Mouse (Mus musculus) thymus, adult 2 months (tissue): ENCODE data around the gene Dcst2.

Source experiments
- CTCF ChIP-seq: fragments of 200-500 bp; IDR thresholded peaks from 2 replicates; pipeline ENCODE4 v1.5.1; 2012; ENCODE audit warnings: mild to moderate bottlenecking, control low read depth, low read length, moderate library complexity, borderline replicate concordance; ENCODE audit not compliant: control insufficient read depth, poor library complexity, insufficient read depth; ENCODE audit errors: extremely low read depth
- POLR2A ChIP-seq: fragments of 200-500 bp; IDR thresholded peaks from 2 replicates; pipeline ENCODE4 v1.6.1; 2012; ENCODE audit warnings: mild to moderate bottlenecking, low read length, control low read depth, moderate library complexity; ENCODE audit not compliant: control insufficient read depth, poor library complexity, insufficient read depth; ENCODE audit errors: extremely low read depth

DNA sequence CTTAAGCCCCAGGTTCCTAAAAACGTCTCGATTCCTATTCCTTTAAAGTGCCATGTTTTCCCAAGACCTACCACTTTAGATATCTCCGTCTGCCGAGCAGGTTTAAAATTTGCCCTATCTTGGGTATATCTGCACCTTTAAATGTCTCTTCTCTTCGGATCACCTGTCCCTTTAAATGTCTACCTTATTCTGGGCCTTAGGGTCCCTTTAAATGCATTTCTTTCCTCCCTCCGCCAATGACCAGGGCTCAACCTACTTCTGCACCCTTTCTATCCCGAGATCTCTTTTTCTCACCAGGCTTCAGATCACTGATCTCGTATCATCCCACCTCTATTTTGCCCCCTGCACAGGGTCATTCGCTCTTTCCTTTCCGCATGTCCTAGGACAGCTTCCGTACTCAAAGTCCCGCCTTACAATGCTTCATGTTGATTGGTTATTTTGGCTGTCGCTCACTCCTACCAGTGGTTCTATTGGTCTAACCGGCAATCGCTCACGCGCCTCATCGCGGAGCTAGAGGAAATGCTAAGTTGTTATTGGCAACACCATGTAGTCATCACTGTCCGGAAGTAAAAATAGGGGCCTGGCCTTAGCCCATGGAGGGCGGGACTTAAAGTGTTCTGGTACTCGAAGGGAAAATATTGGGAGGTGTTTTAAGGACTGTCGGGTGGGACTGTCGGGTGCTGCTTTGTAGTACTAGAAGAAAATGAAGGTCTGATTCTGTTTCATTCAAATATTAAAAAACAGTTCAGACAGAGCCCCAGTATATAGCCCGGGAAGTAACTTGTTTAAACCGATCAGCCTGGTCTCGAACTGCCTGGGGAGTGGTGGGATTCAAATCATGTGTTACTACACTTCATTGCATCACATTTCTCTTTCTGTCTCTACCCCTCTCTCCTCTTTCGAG, 50.0 kb downstream of the Dcst2 start, which contains the start of gene Flad1:
- TF ChIP-seq CTCF (no peak), POLR2A (no peak)
